Mouse (Mus musculus) liver, embryonic 14.5 days (tissue): Measurements from ENCODE around the gene Pgghg. TPM values are rescaled to one million over a fixed set of nuclear protein-coding genes. Genes with fewer than 3 reads are reported as not detected.
A peak's percentile ranks its signal among the peaks of the same experiment; 100 is the strongest.

Experiments
- ATAC-seq: fragments of 200-750 bp; cut with Nextera tagmentation; 2 replicates; pipeline ENCODE4 v1.8.0; 2017; ENCODE audit warnings: moderate number of reproducible peaks, mild to moderate bottlenecking, moderate library complexity; ENCODE audit not compliant: insufficient read depth
- DNase-seq, 3 experiments: peaks; one replicate each; pipeline ENCODE4 v3.0.0-alpha.2; 2012 to 2013; ENCODE audit warnings: low read depth in 3 of 3, low spot score in 3 of 3
- H3K27ac ChIP-seq: fragments of 300-500 bp; sonication (generic); 2 replicates; pipeline ENCODE4 v1.5.1; 2014; ENCODE audit warnings: moderate library complexity, mild to moderate bottlenecking, control low read depth, inconsistent platforms
- H3K27me3 ChIP-seq: fragments of 300-500 bp; sonication (generic); 2 replicates; pipeline ENCODE4 v1.6.1; 2014; ENCODE audit warnings: mild to moderate bottlenecking, low read length, moderate library complexity; ENCODE audit not compliant: control insufficient read depth, insufficient read depth
- H3K36me3 ChIP-seq: fragments of 300-500 bp; sonication (generic); replicated peaks from 2 replicates; pipeline ENCODE4 v1.6.1; 2014; ENCODE audit warnings: low read depth; ENCODE audit not compliant: control insufficient read depth, insufficient read depth
- H3K4me1 ChIP-seq, 2 experiments: fragments of 200-500 bp in 1 of 2; fragments of 300-500 bp in 1 of 2; sonication (generic) in 1 of 2; replicated peaks; 2 replicates each; pipeline ENCODE4 v1.6.1; 2012 to 2014; ENCODE audit warnings: antibody characterized with exemption in 1 of 2, inconsistent platforms in 1 of 2, low read length in 1 of 2; ENCODE audit not compliant: control insufficient read depth in 2 of 2, insufficient read depth in 2 of 2
- H3K4me2 ChIP-seq: fragments of 300-500 bp; sonication (generic); 2 replicates; pipeline ENCODE4 v1.6.1; 2014; ENCODE audit warnings: low read depth, mild to moderate bottlenecking, control low read depth, moderate library complexity
- H3K4me3 ChIP-seq, 2 experiments: fragments of 200-500 bp in 1 of 2; fragments of 300-500 bp in 1 of 2; sonication (generic) in 1 of 2; 2 replicates each; pipeline ENCODE4 v1.5.1; 2012 to 2014; ENCODE audit warnings: low read depth in 2 of 2, low read length in 2 of 2, mild to moderate bottlenecking in 2 of 2, control low read depth in 1 of 2, inconsistent platforms in 1 of 2, moderate library complexity in 1 of 2; ENCODE audit not compliant: insufficient read depth in 1 of 2
- H3K9ac ChIP-seq: fragments of 300-500 bp; sonication (generic); replicated peaks from 2 replicates; pipeline ENCODE4 v1.6.1; 2014; ENCODE audit warnings: mild to moderate bottlenecking, control low read depth, moderate library complexity
- H3K9me3 ChIP-seq: fragments of 300-500 bp; sonication (generic); 2 replicates; pipeline ENCODE4 v1.6.1; 2016; ENCODE audit warnings: low read length, mixed read lengths; ENCODE audit not compliant: control insufficient read depth
- CTCF ChIP-seq: IDR thresholded peaks from 2 replicates; pipeline ENCODE4 v1.5.1; 2016; ENCODE audit warnings: antibody characterized with exemption, low read depth, control low read depth
- EP300 ChIP-seq: IDR thresholded peaks from 2 replicates; pipeline ENCODE4 v1.6.1; 2016; ENCODE audit warnings: antibody characterized with exemption, low read depth
- WGBS: fragments of 180-500 bp; shearing (Covaris S2); extraction: QIAGEN DNeasy Blood & Tissue Kit; methylation state at CpG from one replicate; pipeline ENCODE4 v1.1.7; 2014; ENCODE audit not compliant: insufficient replicate concordance; 5-methylcytosine and 5-hydroxymethylcytosine counted together
- polyA plus RNA-seq, 2 experiments: library from polyadenylated mRNA; depleted of rRNA in 1 of 2; stranded (reverse) in 1 of 2; unstranded in 1 of 2; fragments of >200 nt; fragmentation: Nextera tagmentation in 1 of 2; extraction: Ambion mirVana in 1 of 2; gene quantifications; 2 replicates each; pipeline versions ENCODE4 v1.2.1 to v1.2.3; 2012 to 2014

Gene Pgghg
- polyA plus RNA-seq, 2 experiments = 4.5 to 7.2 TPM

DNA sequence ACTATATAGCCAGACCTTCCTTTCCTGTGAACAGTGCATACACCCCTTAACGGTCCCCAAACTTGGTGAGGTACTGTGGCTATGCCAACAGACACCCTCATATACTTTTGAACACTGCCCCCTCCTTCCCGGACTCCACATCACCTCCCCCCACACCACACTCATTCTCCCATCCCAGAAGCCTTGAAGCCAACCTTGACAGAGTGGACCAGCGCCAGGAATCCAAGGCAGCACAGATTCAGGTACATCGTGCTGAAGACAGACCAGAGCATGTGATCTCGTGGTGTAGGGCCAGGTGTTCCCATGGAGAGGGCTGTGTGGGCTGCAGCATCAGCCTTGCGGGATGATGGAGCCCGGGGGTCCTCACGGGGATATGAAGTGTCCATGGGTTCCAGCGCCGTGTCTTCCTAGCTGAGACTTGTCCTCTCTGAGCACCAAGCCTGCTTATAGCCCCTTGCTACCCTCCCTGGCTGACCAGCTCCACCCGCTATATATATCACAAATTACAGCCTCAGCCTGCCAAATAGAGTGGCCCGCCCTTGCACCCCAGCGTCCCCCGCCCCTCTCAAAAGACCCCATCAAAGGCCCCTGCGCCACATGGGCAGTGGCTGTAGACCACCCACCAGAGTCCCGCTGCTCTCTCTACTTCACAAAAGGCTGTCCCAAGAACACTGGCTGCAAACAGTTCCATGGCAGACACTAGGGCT lies 8.8 kb downstream of the Pgghg start, which contains the start of gene Ifitm5:
Gene Ifitm5 (minus strand): TSS at position 468 of the 707 bp plus-strand sequence.
- TF ChIP-seq EP300 (no peak), CTCF (no peak)
- 72% methylated on average over 16 of the region's 16 CpGs for WGBS
- no peak within 1 kb of the TSS for H3K27ac ChIP-seq
- H3K27me3 ChIP-seq = no peaks in the 10 kb centered on the region
- no peak within 1 kb of the TSS for H3K4me2 ChIP-seq
- H3K9me3 ChIP-seq = no peaks in the 10 kb centered on the region
- H3K4me1 ChIP-seq = peaks cover 0 to 17% of the 10 kb centered on the region in 2 experiments; a peak in 2 of 4 replicates
- H3K36me3 ChIP-seq = no peaks in the 10 kb centered on the region; the same call in 1 of the 2 replicates
- no peak for ATAC-seq
- DNase-seq = no peak
- H3K4me3 ChIP-seq = no peak within 1 kb of the TSS
- H3K9ac ChIP-seq = no peak within 1 kb of the TSS

DNA sequence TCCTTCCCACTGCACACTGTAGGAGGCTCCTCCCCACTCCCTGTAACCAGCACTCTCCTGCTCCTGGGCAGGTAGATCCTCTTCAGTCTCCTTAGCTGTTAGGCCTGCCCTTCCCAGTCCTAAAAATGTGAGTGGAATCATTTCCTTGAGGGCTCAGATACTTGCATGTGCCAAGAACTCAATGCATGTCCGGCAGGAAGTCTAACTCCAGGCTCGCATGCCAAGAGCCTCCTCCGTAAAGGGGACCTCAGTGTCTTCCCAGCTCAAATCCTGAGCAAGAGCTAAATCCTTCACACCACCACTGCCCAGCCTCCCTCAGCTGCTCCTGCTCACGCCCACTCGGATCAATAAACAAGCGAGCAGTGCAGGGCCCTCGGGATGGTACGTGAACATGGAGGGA lies 9.9 kb downstream of the Pgghg start:
- DNase-seq (no peak), ATAC-seq (no peak)
- TF ChIP-seq CTCF (no peak), EP300 (no peak)
- WGBS = 66% methylated on average over 8 of the region's 8 CpGs
- no peak overlapping the region for H3K4me2 ChIP-seq
- H3K9ac ChIP-seq = no peak overlapping the region
- no peak overlapping the region for H3K27ac ChIP-seq
- peaks cover under 1 to 18% of the 10 kb centered on the region in 2 experiments; a peak in 3 of 4 replicates for H3K4me1 ChIP-seq
- no peaks in the 10 kb centered on the region for H3K9me3 ChIP-seq
- H3K36me3 ChIP-seq = no peaks in the 10 kb centered on the region; the same call in 1 of the 2 replicates
- no peaks in the 10 kb centered on the region for H3K27me3 ChIP-seq
- no peak overlapping the region for H3K4me3 ChIP-seq

DNA sequence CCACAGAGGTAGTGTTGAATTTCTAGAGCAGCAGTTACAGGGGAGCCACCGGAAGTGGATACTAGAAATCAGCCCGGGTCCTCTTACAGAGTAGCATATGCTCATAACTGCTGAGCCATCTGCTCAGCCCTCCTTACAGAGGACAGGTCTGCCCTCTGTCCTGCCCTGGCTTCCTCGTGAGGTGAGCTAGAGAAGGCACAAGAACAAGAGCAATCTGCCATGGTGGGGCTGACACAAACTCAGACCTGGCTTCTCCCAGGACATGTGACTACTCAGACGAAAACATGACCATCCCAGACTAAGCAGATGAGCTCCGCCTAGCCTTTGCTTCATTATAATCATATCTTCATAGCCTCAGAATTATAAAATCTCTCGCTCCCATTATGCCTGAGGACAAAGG lies 10.6 kb downstream of the Pgghg start:
- 52% methylated on average over 6 of the region's 6 CpGs for WGBS

GRCm38 (mm10) chr7:140952441-140952840 lies 11.2 kb downstream of the Pgghg start:
- no peak for ATAC-seq
- Histone ChIP-seq H3K27ac (no peak overlapping the region), H3K9ac (no peak overlapping the region), H3K4me2 (no peak overlapping the region), H3K36me3 (no peaks in the 10 kb centered on the region), H3K27me3 (no peaks in the 10 kb centered on the region), H3K9me3 (no peaks in the 10 kb centered on the region), H3K4me1 (peaks cover 3 to 19% of the 10 kb centered on the region in 2 experiments; a peak in 3 of 4 replicates), H3K4me3 (no peak overlapping the region)
- TF ChIP-seq CTCF (no peak), EP300 (no peak)
- DNase-seq = no peak
- WGBS = 65% methylated on average over 7 of the region's 7 CpGs

More for the DNA sequence above, 10.6 kb downstream of the Pgghg start:
- Histone ChIP-seq H3K4me2 (no peak overlapping the region), H3K4me3 (no peak overlapping the region), H3K27me3 (no peaks in the 10 kb centered on the region), H3K36me3 (no peaks in the 10 kb centered on the region), H3K9ac (no peak overlapping the region), H3K27ac (no peak overlapping the region), H3K9me3 (no peaks in the 10 kb centered on the region), H3K4me1 (peaks cover 3 to 24% of the 10 kb centered on the region in 2 experiments; a peak in 3 of 4 replicates)
- no peak for DNase-seq
- TF ChIP-seq EP300 (no peak), CTCF (no peak)
- no peak for ATAC-seq

DNA sequence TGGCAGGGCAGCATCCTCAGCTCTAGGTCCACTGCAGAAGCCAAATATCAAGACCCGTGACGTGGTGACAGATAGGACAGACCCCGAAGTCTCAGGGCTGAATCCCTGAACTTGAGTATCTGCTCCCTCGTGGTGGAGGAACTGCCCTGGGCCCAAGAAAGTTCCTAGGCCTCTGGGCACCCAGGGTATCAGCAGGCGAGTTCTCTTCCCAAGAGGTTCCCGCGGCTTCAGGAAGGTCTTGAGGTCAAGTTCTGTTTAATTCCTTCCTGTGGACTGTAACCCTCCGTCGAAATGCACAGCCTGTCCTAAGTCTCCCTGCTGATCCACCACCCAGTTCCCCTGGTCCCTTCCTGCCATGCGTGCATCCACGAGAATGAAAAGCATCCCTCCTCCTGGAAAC lies 11.9 kb downstream of the Pgghg start:
- Histone ChIP-seq H3K36me3 (no peaks in the 10 kb centered on the region), H3K4me2 (peak overlapping the region; percentile 63; the same call in 1 of the 2 replicates), H3K4me1 (peaks cover 3 to 18% of the 10 kb centered on the region in 2 experiments; a peak in 3 of 4 replicates), H3K27ac (no peak overlapping the region), H3K9ac (no peak overlapping the region), H3K4me3 (no peak overlapping the region), H3K27me3 (no peaks in the 10 kb centered on the region), H3K9me3 (no peaks in the 10 kb centered on the region)
- TF ChIP-seq CTCF (no peak), EP300 (no peak)
- ATAC-seq (no peak), DNase-seq (no peak)
- 49% methylated on average over 11 of the region's 11 CpGs for WGBS
